Mouse (Mus musculus) midbrain, embryonic 10.5 days (tissue): ENCODE results near the gene Trem2. TPM values are rescaled to one million over a fixed set of nuclear protein-coding genes. Genes with fewer than 3 reads are reported as not detected.

Experiments used
- DNase-seq: peaks from one replicate; pipeline ENCODE4 v3.0.0-alpha.2; 2017; ENCODE audit warnings: low spot score
- H3K27ac ChIP-seq: fragments of 300-500 bp; sonication (generic); replicated peaks from 2 replicates; pipeline ENCODE4 v1.5.1; 2016; ENCODE audit warnings: mild to moderate bottlenecking
- H3K27me3 ChIP-seq: fragments of 300-500 bp; sonication (generic); 2 replicates; pipeline ENCODE4 v1.6.1; 2016; ENCODE audit warnings: low read depth, mild to moderate bottlenecking; ENCODE audit not compliant: poor library complexity, severe bottlenecking
- H3K36me3 ChIP-seq: fragments of 300-500 bp; sonication (generic); 2 replicates; pipeline ENCODE4 v1.6.1; 2016; ENCODE audit warnings: mild to moderate bottlenecking, moderate library complexity
- H3K4me1 ChIP-seq: fragments of 300-500 bp; sonication (generic); 2 replicates; pipeline ENCODE4 v1.6.1; 2016
- H3K4me3 ChIP-seq: fragments of 300-500 bp; sonication (generic); 2 replicates; pipeline ENCODE4 v1.5.1; 2016; ENCODE audit warnings: mild to moderate bottlenecking, moderate library complexity
- H3K9me3 ChIP-seq: fragments of 300-500 bp; sonication (generic); replicated peaks from 2 replicates; pipeline ENCODE4 v1.6.1; 2016; ENCODE audit warnings: mild to moderate bottlenecking
- WGBS: fragments of 180-500 bp; shearing (Covaris S2); methylation state at CpG from one replicate; pipeline ENCODE4 v1.1.7; 2016; 5-methylcytosine and 5-hydroxymethylcytosine counted together
- polyA plus RNA-seq: library from polyadenylated mRNA; unstranded; fragments of >200 nt; fragmentation: Nextera tagmentation; extraction: Ambion mirVana; gene quantifications from 2 replicates; pipeline ENCODE4 v1.2.1, GENCODE M21; 2016

The Trem2 gene
- polyA plus RNA-seq, 1 experiment from 2014 or later = 1.7 TPM

DNA sequence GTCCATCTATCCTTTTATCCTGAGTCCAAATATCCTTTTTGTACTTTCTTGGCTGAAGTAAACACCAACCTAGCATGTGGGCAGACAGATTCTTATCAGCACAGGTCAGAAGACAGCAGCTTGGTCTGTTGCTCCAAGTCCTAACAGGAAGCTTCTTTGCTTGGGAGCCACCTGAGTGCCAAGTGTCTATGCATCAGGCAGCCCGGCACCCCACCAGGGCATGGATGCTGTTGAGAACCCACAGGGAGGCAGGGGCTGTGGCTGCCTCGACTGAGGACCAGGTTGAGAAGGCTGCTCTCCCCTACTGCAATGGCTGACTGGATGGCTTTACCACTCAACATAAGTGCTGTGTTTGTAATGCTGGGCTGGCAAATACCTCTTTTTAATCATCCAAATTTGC lies 42.5 kb downstream of the Trem2 start:
- DNase-seq = no peak
- Histone ChIP-seq H3K27ac (no peak overlapping the region), H3K4me3 (no peak overlapping the region), H3K9me3 (no peaks in the 10 kb centered on the region), H3K4me1 (no peaks in the 10 kb centered on the region), H3K27me3 (no peaks in the 10 kb centered on the region), H3K36me3 (peaks cover 81% of the 10 kb centered on the region)
- WGBS = 88% methylated on average over 2 of the region's 2 CpGs

GRCm38 (mm10) chr17:48389442-48389841 lies 43.2 kb downstream of the Trem2 start:
- Histone ChIP-seq H3K4me1 (no peaks in the 10 kb centered on the region), H3K36me3 (peaks cover 88% of the 10 kb centered on the region), H3K9me3 (no peaks in the 10 kb centered on the region), H3K4me3 (no peak overlapping the region), H3K27ac (no peak overlapping the region), H3K27me3 (no peaks in the 10 kb centered on the region)
- DNase-seq = no peak
- 97% methylated on average over 5 of the region's 5 CpGs for WGBS

- Histone ChIP-seq H3K27me3 (no peaks in the 10 kb centered on the region), H3K36me3 (peaks cover 100% of the 10 kb centered on the region), H3K9me3 (no peaks in the 10 kb centered on the region), H3K4me3 (no peak overlapping the region), H3K27ac (no peak overlapping the region), H3K4me1 (no peaks in the 10 kb centered on the region)
- no peak for DNase-seq
- WGBS = 93% methylated on average over 5 of the region's 5 CpGs
Observed at GRCm38 (mm10) chr17:48391446-48391845, 45.2 kb downstream of the Trem2 start.

DNA sequence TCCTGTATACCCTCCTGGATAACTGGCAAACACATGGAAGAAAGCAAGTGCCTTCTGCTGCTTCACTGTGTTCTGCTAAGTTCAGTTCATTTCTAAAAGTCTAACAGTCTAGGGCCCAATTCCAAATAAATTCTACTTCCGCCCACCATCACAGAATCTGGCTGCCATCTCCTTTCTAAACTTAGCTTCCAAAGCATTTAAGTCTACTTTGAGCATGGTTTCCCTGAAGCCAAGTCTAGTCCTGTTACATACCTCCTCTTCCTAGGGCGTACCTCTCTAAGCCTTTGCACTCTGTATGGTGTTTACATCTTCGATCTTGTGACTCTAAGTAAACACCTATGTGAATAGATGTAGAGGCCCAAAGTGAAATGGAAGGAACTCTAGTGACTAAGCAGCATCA lies 46.4 kb downstream of the Trem2 start:
- no peaks in the 10 kb centered on the region for H3K27me3 ChIP-seq

GRCm38 (mm10) chr17:48401710-48402109 lies 55.5 kb downstream of the Trem2 start:
- H3K27ac ChIP-seq = no peak overlapping the region
- H3K27me3 ChIP-seq = no peaks in the 10 kb centered on the region
- DNase-seq = no peak
- no peaks in the 10 kb centered on the region for H3K9me3 ChIP-seq
- H3K36me3 ChIP-seq = peaks cover 42% of the 10 kb centered on the region
- 87% methylated on average over 4 of the region's 4 CpGs for WGBS
- H3K4me3 ChIP-seq = no peak overlapping the region
- no peaks in the 10 kb centered on the region for H3K4me1 ChIP-seq

More for the DNA sequence above, 46.4 kb downstream of the Trem2 start:
- Histone ChIP-seq H3K27ac (no peak overlapping the region), H3K4me3 (no peak overlapping the region), H3K9me3 (no peaks in the 10 kb centered on the region), H3K4me1 (no peaks in the 10 kb centered on the region), H3K36me3 (peaks cover 100% of the 10 kb centered on the region)
- WGBS = 91% methylated on average over 3 of the region's 3 CpGs
- no peak for DNase-seq

DNA sequence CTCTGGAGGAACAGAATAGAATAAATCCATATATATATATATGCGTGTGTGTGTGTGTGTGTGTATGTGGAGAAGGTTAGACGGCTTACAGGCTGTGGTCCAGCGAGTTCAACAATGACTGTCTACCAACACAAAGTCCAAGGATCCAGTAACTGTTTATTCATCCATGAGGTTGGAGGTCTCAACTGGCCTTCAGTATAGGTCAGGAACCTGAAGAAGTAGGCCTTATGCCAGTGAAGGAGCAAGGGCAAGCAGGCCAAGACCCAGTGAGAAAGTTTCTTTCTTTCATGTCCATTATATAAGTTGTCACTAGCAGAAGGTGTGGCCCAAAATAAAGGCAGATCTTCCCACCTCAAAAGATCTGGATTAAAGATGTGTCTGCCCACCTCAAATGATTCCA lies 56.5 kb downstream of the Trem2 start:
- peaks cover 9% of the 10 kb centered on the region for H3K4me1 ChIP-seq
- no peaks in the 10 kb centered on the region for H3K9me3 ChIP-seq
- no peaks in the 10 kb centered on the region for H3K27me3 ChIP-seq
- WGBS = 95% methylated on average over 3 of the region's 3 CpGs
- DNase-seq = no peak
- peaks cover 32% of the 10 kb centered on the region for H3K36me3 ChIP-seq
- H3K27ac ChIP-seq = no peak overlapping the region
- H3K4me3 ChIP-seq = no peak overlapping the region

Other genes with a start within 250 kb of the Trem2 start
- not detected in 2 replicates for gene 9830107B12Rik, start 200.1 kb upstream of the Trem2 start, polyA plus RNA-seq
- not detected in 2 replicates for gene A530064D06Rik, start 179.1 kb upstream of the Trem2 start, polyA plus RNA-seq
- not detected in 2 replicates for gene Trem1, start 113.6 kb upstream of the Trem2 start, polyA plus RNA-seq
- not detected in 2 replicates for gene Trem3, start 98.6 kb upstream of the Trem2 start, polyA plus RNA-seq
- gene Treml4, start 82.1 kb upstream of the Trem2 start, polyA plus RNA-seq = 0.20 and 0.32 TPM in 2 replicates
- gene Treml2, start 46.9 kb upstream of the Trem2 start, polyA plus RNA-seq = 0.24 and 0.53 TPM in 2 replicates
- 0.06 TPM in 1 of 2 replicates, not detected in the other for gene B430306N03Rik, start 30.3 kb upstream of the Trem2 start, polyA plus RNA-seq
- 2.0 and 2.7 TPM in 2 replicates for gene Treml1, start 13.5 kb downstream of the Trem2 start, polyA plus RNA-seq
- gene Nfya, start 63.5 kb downstream of the Trem2 start, polyA plus RNA-seq = 15.8 and 16.3 TPM in 2 replicates
- 102 and 113 TPM in 2 replicates for gene Oard1, start 63.6 kb downstream of the Trem2 start, polyA plus RNA-seq
- gene Apobec2, start 86.5 kb downstream of the Trem2 start, polyA plus RNA-seq = 1.1 and 1.3 TPM in 2 replicates
- 0.43 TPM in 1 of 2 replicates, not detected in the other for gene Tspo2, start 105.1 kb downstream of the Trem2 start, polyA plus RNA-seq
- gene Unc5cl, start 108.5 kb downstream of the Trem2 start, polyA plus RNA-seq = 0.21 TPM in 1 of 2 replicates, not detected in the other